Mouse (Mus musculus): ENCODE measurements around the gene Gfra1. TPM values are rescaled to one million over a fixed set of nuclear protein-coding genes. Genes with fewer than 3 reads are reported as not detected.

The Gfra1 gene
- polyA plus RNA-seq, 1 experiment from 2014 or later: 16.7 TPM

- WGBS: 82% methylated on average over 4 of the region's 4 CpGs
These were observed 238.1 kb downstream of the Gfra1 start for GRCm38 (mm10) chr19:58217591-58217990.

GRCm38 (mm10) chr19:58206496-58207044 is 249.1 kb downstream of the Gfra1 start:
- Histone ChIP-seq H3K36me3 (replicated peaks) (no peaks in the 10 kb centered on the region), H3K4me2 (no peak overlapping the region), H3K9ac (no peak overlapping the region), H3K4me3 (replicated peaks) (no peak overlapping the region), H3K4me1 (0 out of 2 replicates have a peak, but pooled peaks cover 6% of the 10 kb centered on the region), H3K27ac (no peak overlapping the region), H3K9me3 (no peaks in the 10 kb centered on the region), H3K27me3 (0 out of 2 replicates have a peak, but pooled peaks cover 11% of the 10 kb centered on the region)
- WGBS: 78% methylated on average over 10 of the region's 10 CpGs
- no peak for ATAC-seq (ENCODE audit: low FRiP score)

More at GRCm38 (mm10) chr19:58217591-58217990, 238.1 kb downstream of the Gfra1 start:
- Histone ChIP-seq H3K4me2 (no peak overlapping the region), H3K9ac (no peak overlapping the region), H3K4me3 (replicated peaks) (no peak overlapping the region), H3K9me3 (no peaks in the 10 kb centered on the region), H3K27me3 (peaks cover 47% of the 10 kb centered on the region), H3K4me1 (peaks cover 10% of the 10 kb centered on the region; the same call in 1 of the 2 replicates), H3K27ac (no peak overlapping the region), H3K36me3 (replicated peaks) (no peaks in the 10 kb centered on the region)
- ATAC-seq (ENCODE audit: low FRiP score): no peak

- Histone ChIP-seq H3K27ac (no peak overlapping the region), H3K27me3 (0 out of 2 replicates have a peak, but pooled peaks cover 11% of the 10 kb centered on the region), H3K36me3 (replicated peaks) (no peaks in the 10 kb centered on the region), H3K4me2 (no peak overlapping the region), H3K9ac (no peak overlapping the region), H3K4me3 (replicated peaks) (no peak overlapping the region), H3K4me1 (0 out of 2 replicates have a peak, but pooled peaks cover 6% of the 10 kb centered on the region), H3K9me3 (no peaks in the 10 kb centered on the region)
- 95% methylated on average over 7 of the region's 7 CpGs for WGBS
- ATAC-seq (ENCODE audit: low FRiP score): no peak
These were observed 250.2 kb downstream of the Gfra1 start for GRCm38 (mm10) chr19:58205470-58205869.

GRCm38 (mm10) chr19:58202627-58203026 is 253.1 kb downstream of the Gfra1 start:
- H3K4me3 ChIP-seq (replicated peaks): no peak overlapping the region
- H3K27me3 ChIP-seq: 0 out of 2 replicates have a peak, but pooled peaks cover 13% of the 10 kb centered on the region
- H3K4me2 ChIP-seq: no peak overlapping the region
- WGBS: 78% methylated on average over 5 of the region's 5 CpGs
- ATAC-seq (ENCODE audit: low FRiP score): no peak
- no peaks in the 10 kb centered on the region for H3K36me3 ChIP-seq (replicated peaks)
- no peak overlapping the region for H3K27ac ChIP-seq
- H3K4me1 ChIP-seq: 0 out of 2 replicates have a peak, but pooled peaks cover 6% of the 10 kb centered on the region
- no peaks in the 10 kb centered on the region for H3K9me3 ChIP-seq
- H3K9ac ChIP-seq: no peak overlapping the region

GRCm38 (mm10) chr19:58199679-58200078 is 256.0 kb downstream of the Gfra1 start:
- WGBS: 71% methylated on average over 5 of the region's 5 CpGs
- no peaks in the 10 kb centered on the region for H3K9me3 ChIP-seq
- no peak overlapping the region for H3K4me2 ChIP-seq
- H3K27me3 ChIP-seq: 0 out of 2 replicates have a peak, but pooled peaks cover 14% of the 10 kb centered on the region
- no peak overlapping the region for H3K27ac ChIP-seq
- H3K4me1 ChIP-seq: 0 out of 2 replicates have a peak, but pooled peaks cover 6% of the 10 kb centered on the region
- no peak overlapping the region for H3K4me3 ChIP-seq (replicated peaks)
- no peak overlapping the region for H3K9ac ChIP-seq
- no peaks in the 10 kb centered on the region for H3K36me3 ChIP-seq (replicated peaks)
- no peak for ATAC-seq (ENCODE audit: low FRiP score)

- no peaks in the 10 kb centered on the region for H3K9me3 ChIP-seq
- no peaks in the 10 kb centered on the region for H3K36me3 ChIP-seq (replicated peaks)
- no peaks in the 10 kb centered on the region for H3K4me1 ChIP-seq
- H3K4me2 ChIP-seq: no peak overlapping the region
- H3K9ac ChIP-seq: no peak overlapping the region
- no peak overlapping the region for H3K4me3 ChIP-seq (replicated peaks)
- ATAC-seq (ENCODE audit: low FRiP score): no peak
- 82% methylated on average over 7 of the region's 7 CpGs for WGBS
- 0 out of 2 replicates have a peak, but pooled peaks cover 4% of the 10 kb centered on the region for H3K27me3 ChIP-seq
- no peak overlapping the region for H3K27ac ChIP-seq
These were observed 261.8 kb downstream of the Gfra1 start for GRCm38 (mm10) chr19:58193733-58194456.

- Histone ChIP-seq H3K4me2 (no peak overlapping the region), H3K27ac (no peak overlapping the region), H3K27me3 (peaks cover 6% of the 10 kb centered on the region; the same call in 1 of the 2 replicates), H3K9me3 (no peaks in the 10 kb centered on the region), H3K4me1 (no peaks in the 10 kb centered on the region), H3K36me3 (replicated peaks) (no peaks in the 10 kb centered on the region), H3K9ac (no peak overlapping the region), H3K4me3 (replicated peaks) (no peak overlapping the region)
- no peak for ATAC-seq (ENCODE audit: low FRiP score)
- WGBS: 80% methylated on average over 2 of the region's 2 CpGs
These were observed 264.8 kb downstream of the Gfra1 start for GRCm38 (mm10) chr19:58190947-58191346.

- 66% methylated on average over 4 of the region's 4 CpGs for WGBS
- ATAC-seq (ENCODE audit: low FRiP score): no peak
- Histone ChIP-seq H3K27ac (no peak overlapping the region), H3K4me3 (replicated peaks) (no peak overlapping the region), H3K36me3 (replicated peaks) (no peaks in the 10 kb centered on the region), H3K9ac (no peak overlapping the region), H3K4me2 (no peak overlapping the region), H3K27me3 (peaks cover 14% of the 10 kb centered on the region; the same call in 1 of the 2 replicates), H3K4me1 (no peaks in the 10 kb centered on the region), H3K9me3 (no peaks in the 10 kb centered on the region)
These were observed 269.2 kb downstream of the Gfra1 start for GRCm38 (mm10) chr19:58186558-58186957.

Other genes starting within 250 kb of the Gfra1 start
- gene Ccdc172, start 56.1 kb upstream of the Gfra1 start, polyA plus RNA-seq (2016; fragmentation: Nextera tagmentation; extraction: Ambion mirVana): not detected in 2 replicates
- not detected in 2 replicates for gene Pnlip, start 196.6 kb upstream of the Gfra1 start, polyA plus RNA-seq (2016; fragmentation: Nextera tagmentation; extraction: Ambion mirVana)